Mouse (Mus musculus) heart, adult 8-10 months (tissue): ENCODE measurements around the gene Sept4. TPM values are rescaled to one million over a fixed set of nuclear protein-coding genes. Genes with fewer than 3 reads are reported as not detected.

ENCODE experiments used
- DNase-seq: peaks from one replicate; pipeline ENCODE4 v3.0.0; 2022; ENCODE audit warnings: low spot score
- total RNA-seq, 4 experiments: library from RNA; stranded (reverse); gene quantifications; 2 replicates each; pipeline ENCODE4 v1.2.4; 2022

The Sept4 gene
- total RNA-seq, 4 experiments from 2014 or later = 36.5 to 54.5 (median 37.7) TPM

GRCm38 (mm10) chr11:87599395-87600089 lies 30.8 kb downstream of the Sept4 start:
- DNase-seq = no peak

- DNase-seq = no peak
These were observed 31.7 kb downstream of the Sept4 start for GRCm38 (mm10) chr11:87600322-87600853.

- DNase-seq = no peak
These were observed 33.5 kb downstream of the Sept4 start for GRCm38 (mm10) chr11:87602234-87602633.

- no peak for DNase-seq
These were observed 34.9 kb downstream of the Sept4 start for GRCm38 (mm10) chr11:87603571-87603970.

GRCm38 (mm10) chr11:87609264-87609663 lies 40.6 kb downstream of the Sept4 start:
- no peak for DNase-seq

GRCm38 (mm10) chr11:87611547-87611946 lies 42.8 kb downstream of the Sept4 start:
- no peak for DNase-seq

GRCm38 (mm10) chr11:87613972-87614371 lies 45.3 kb downstream of the Sept4 start:
- DNase-seq = no peak

- DNase-seq = no peak
These were observed 46.8 kb downstream of the Sept4 start for GRCm38 (mm10) chr11:87615551-87615950.

- no peak for DNase-seq
These were observed 47.2 kb downstream of the Sept4 start for GRCm38 (mm10) chr11:87615952-87616351.

GRCm38 (mm10) chr11:87616790-87617474 lies 48.2 kb downstream of the Sept4 start, which contains the start of gene Hsf5:
Hsf5 (plus strand) TSS chr11:87617164.
- DNase-seq = no peak

GRCm38 (mm10) chr11:87617606-87618005 lies 48.9 kb downstream of the Sept4 start:
- DNase-seq = no peak

GRCm38 (mm10) chr11:87623160-87623559 lies 54.5 kb downstream of the Sept4 start:
- no peak for DNase-seq

- no peak for DNase-seq
These were observed 61.2 kb downstream of the Sept4 start for GRCm38 (mm10) chr11:87629859-87630258.

GRCm38 (mm10) chr11:87638793-87639192 lies 70.1 kb downstream of the Sept4 start:
- DNase-seq = no peak

- peak; percentile 16 for DNase-seq
These were observed 70.5 kb downstream of the Sept4 start for GRCm38 (mm10) chr11:87639206-87639605.

Other genes starting within 250 kb of the Sept4 start
- 1 to 10 TPM; 3.7 to 7.1 (median 5.3) TPM for gene Ppm1e, start 209.9 kb upstream of the Sept4 start, total RNA-seq
- gene Rad51c, start 163.9 kb upstream of the Sept4 start, total RNA-seq = 1 to 10 TPM in 2 of 4 experiments, under 1 TPM in 2; 0.72 to 2.0 (median 1.2) TPM
- gene Tex14, start 163.8 kb upstream of the Sept4 start, total RNA-seq = under 1 TPM in 3 of 4 experiments, not detected in 1; 0.16 to 0.29 (median 0.19) TPM
- not detected for gene Gm11492, start 2.2 kb upstream of the Sept4 start, total RNA-seq
- gene Mtmr4, start 23.3 kb downstream of the Sept4 start, total RNA-seq = 10 to 100 TPM; 20.6 to 25.1 (median 23.0) TPM
- under 1 TPM in 2 of 4 experiments, not detected in 2; 0.05 to 0.06 TPM for gene Hsf5, start 48.3 kb downstream of the Sept4 start, total RNA-seq
- under 1 TPM; 0.34 to 0.91 (median 0.46) TPM for gene Rnf43, start 93.8 kb downstream of the Sept4 start, total RNA-seq
- 10 to 100 TPM; 37.1 to 52.2 (median 38.0) TPM for gene Supt4a, start 168.6 kb downstream of the Sept4 start, total RNA-seq
- gene Tspoap1, start 191.6 kb downstream of the Sept4 start, total RNA-seq = under 1 TPM in 3 of 4 experiments, not detected in 1; 0.14 to 0.25 (median 0.22) TPM
- under 1 TPM in 1 of 4 experiments, not detected in 3; 0.89 TPM for gene Mpo, start 224.7 kb downstream of the Sept4 start, total RNA-seq